Mouse (Mus musculus): ENCODE measurements around the gene F7.
A peak's percentile ranks its signal among the peaks of the same experiment; 100 is the strongest.
"Not testable (repeated sequence)": the region's sequence is repeated elsewhere in the genome, so short reads cannot be mapped to it uniquely, and the experiment has no call there.

Gene F7

DNA sequence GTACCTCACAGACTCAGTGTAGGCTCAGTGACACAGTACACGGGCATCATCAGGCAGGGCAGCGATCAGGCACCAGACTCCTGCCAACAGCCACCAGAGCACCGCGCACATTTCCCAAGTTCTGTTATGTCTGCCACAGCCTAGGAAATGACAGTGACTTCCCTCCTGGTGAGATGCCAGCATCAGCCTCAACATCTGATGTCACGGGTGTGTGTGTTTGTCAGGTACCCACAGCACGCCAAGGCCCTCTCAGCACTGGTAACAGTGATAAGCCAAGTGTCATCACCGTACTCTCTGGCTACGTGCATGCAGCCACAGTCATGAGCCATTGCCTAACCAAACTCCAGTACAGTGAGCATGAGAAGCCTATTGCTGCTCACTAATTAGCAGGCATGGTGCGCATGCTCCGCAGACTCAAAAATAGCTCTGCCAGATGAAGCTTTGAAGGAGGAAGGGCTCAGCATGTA lies 10.5 kb downstream of the F7 start:
- DNase-seq: peak in 1 of 2 experiments; percentile 20

DNA sequence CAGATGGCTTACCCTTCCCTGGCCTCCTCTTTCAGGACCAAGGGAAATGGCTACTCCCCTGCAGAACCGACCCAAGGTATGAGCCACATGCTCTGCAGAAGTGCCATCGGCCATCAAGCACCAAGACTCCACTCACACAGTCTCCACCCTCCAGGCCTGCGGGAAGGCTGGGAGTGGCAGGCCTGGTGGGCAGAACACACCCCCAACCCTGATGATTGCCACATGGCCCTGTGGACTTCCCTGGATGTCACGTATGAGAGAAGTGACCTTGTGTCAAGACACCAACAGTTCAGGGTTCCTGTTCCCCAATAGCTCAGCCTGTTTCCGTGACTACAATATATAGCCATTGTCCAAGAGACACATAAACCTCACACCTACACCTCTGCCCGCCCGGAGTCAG lies 11.2 kb downstream of the F7 start, which contains the start of gene F10:
F10 (plus strand) TSS at position 294 of the 400 bp plus-strand sequence.
- DNase-seq: peak; percentile 56 to 58

GRCm38 (mm10) chr8:13037569-13037968 lies 11.7 kb downstream of the F7 start:
- DNase-seq: no peak

DNA sequence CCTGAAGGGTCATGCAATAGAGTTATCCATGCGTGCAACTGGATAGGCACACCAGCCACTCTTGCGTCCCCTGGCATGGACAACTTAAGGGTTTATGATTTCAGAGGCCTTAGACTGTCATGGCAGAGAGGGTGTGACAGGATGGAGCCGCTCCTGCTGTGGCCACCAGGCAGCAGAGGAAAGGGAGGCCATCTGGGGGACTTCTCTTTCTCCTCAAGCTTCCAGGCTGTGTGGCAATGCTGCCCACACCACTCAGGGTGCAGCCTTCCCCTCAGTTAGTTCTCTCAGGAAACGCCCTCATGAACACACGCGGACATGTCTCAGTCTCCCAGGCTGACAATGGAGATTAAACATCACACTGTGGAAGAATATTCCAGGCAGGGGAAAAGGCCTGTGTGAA lies 13.2 kb downstream of the F7 start:
- DNase-seq: peak; percentile 28 to 39

DNA sequence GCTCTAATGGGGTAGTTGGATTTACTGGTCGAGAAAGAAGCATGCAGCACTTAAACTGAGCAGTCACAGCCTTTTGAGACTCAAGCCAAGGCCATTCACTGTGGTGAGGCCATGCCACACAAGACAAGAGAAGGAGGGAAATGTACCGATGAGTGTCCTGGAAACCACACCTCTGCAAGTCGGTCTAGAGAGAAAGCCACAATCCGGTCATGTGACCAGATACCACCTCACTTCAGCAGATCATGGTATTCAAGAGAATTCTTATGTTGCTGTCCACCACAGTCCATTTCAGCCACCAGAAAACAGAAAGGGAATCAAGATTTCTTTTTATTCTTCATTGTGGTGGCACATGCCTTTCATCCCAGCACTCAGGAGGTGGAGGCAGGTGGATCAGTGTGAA lies 15.6 kb downstream of the F7 start:
- no peak for DNase-seq

DNA sequence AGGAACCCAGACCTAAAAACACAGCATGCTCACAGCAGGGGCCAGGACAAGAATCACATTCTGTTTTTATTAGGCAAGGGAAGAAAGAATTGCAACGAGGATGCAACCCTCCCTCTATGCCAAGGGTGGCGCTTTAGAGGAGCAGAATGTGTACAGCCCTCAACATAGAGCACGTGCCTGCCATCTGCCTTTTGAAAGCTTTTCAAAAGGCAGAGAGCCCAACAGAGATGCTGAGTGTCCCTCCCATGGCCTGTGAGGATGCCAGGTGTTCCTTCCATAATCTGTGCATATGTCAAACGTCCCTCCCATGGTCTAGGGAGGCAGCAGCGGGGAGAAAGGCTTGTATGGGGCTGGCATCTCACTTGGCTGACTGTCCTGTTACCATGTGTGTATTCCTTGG lies 21.8 kb downstream of the F7 start:
- DNase-seq: no peak

- DNase-seq: no peak
Measured at GRCm38 (mm10) chr8:13050550-13050949, 24.7 kb downstream of the F7 start.

GRCm38 (mm10) chr8:13057351-13057750 lies 31.5 kb downstream of the F7 start:
- peak in 1 of 2 experiments; percentile 19 for DNase-seq

DNA sequence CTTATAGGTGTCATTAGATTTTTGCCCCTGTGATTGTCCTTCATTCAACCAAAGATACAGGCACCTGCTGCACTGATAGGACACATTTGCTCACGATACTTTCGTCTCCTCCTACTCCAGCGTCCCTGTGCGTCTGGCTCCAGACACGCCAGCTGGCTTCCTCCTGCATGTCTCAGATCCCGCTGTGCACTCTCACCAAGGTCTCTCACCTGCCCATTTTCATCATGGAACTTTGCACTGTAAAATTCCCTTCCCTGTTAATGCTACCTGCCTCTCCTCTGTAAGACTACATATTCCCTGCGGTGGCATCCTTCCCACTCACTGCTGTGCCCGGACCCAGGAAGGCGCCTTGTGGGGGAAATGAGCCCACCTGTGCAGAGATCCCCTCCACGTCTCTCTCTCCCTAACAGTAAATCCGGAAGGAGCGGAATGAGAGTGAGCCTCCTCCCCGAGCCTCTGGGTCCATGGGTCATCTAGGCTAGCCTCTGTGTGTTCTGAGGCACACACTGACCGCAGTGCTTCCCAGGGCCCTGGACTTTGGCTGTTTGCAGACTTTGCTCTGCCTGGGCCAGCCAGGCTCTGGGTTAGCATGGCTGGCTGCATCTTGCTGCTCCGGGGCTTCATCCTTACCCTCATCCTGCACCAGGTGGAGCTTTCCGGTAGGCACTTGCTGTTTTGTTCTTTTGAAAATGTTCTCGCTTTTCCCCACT lies 34.8 kb downstream of the F7 start, which contains the start of gene Proz:
Proz (plus strand) TSS at position 474 of the 710 bp plus-strand sequence.
- DNase-seq: no peak

DNA sequence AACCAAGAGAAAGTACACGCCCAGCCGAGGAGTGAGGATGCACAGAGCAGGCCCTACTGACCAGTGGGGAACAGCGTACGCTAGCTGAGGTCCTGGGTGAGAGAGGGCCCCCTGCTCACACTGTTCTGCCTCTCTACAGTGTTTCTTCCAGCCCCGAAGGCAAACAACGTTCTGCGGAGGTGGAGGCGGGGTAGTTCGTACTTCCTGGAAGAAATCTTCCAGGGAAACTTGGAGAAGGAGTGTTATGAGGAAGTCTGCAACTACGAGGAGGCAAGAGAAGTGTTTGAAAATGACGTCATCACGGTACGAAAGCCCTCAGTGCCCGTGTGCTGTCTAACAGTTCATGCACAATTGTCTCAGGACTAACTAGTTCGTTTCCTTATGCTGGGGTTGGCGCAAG lies 37.3 kb downstream of the F7 start:
- peak; percentile 55 to 66 for DNase-seq

- DNase-seq: peak in 1 of 2 experiments; percentile 26
Measured at GRCm38 (mm10) chr8:13073255-13073654, 47.4 kb downstream of the F7 start.

- DNase-seq: peak; percentile 66 to 69
Measured at GRCm38 (mm10) chr8:13075044-13075443, 49.2 kb downstream of the F7 start.

DNA sequence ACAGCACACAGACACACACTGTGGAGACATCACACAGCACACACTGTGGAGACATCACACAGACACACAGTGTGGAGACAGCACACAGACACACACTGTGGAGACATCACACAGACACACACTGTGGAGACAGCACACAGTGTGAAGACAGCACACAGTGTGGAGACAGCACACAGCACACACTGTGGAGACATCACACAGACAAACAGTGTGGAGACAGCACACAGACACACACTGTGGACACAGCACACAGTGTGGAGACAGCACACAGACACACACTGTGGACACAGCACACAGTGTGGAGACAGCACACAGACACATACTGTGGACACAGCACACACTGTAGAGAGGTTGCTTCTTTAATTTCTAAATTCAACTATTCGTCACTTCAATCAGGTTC lies 49.7 kb downstream of the F7 start:
- DNase-seq: not testable (repeated sequence)

DNA sequence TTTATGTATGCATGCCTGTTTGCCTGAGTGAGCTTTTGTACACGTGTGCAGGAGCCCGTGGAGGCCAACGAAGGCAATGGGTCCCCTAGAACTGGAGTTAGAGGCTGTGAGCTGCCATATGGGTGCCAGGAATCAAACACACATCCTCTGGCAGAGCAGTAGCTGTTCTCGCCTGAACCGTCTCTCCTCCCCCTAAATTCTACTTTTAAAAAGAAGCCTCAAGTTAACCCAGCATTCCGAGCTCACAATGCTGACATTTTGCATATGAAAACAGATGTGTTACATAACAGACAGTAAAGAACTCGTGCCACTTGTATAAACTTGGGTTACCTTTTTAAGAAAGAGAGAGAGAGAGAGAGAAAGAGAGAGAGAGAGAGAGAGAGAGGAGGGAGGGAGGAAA lies 51.7 kb downstream of the F7 start:
- no peak for DNase-seq
